Mouse (Mus musculus) forebrain, embryonic 11.5 days (tissue): ENCODE data around the gene Rrp12. TPM values are rescaled to one million over a fixed set of nuclear protein-coding genes. Genes with fewer than 3 reads are reported as not detected.

Experiments used
- ATAC-seq: fragments of 200-750 bp; cut with Nextera tagmentation; replicated peaks from 2 replicates; pipeline ENCODE4 v1.8.0; 2017; ENCODE audit warnings: moderate TSS enrichment; ENCODE audit not compliant: low FRiP score
- DNase-seq: peaks from one replicate; pipeline ENCODE4 v3.0.0-alpha.2; 2017; ENCODE audit warnings: low spot score
- H3K27ac ChIP-seq: fragments of 300-500 bp; sonication (generic); 2 replicates; pipeline ENCODE4 v1.5.1; 2014; ENCODE audit warnings: low read depth, low read length
- H3K27me3 ChIP-seq: fragments of 300-500 bp; sonication (generic); 2 replicates; pipeline ENCODE4 v1.6.1; 2014; ENCODE audit warnings: mild to moderate bottlenecking, low read length, mixed read lengths; ENCODE audit not compliant: control insufficient read depth, insufficient read depth
- H3K36me3 ChIP-seq: fragments of 300-500 bp; sonication (generic); 2 replicates; pipeline ENCODE4 v1.6.1; 2014; ENCODE audit warnings: mild to moderate bottlenecking, low read length, moderate library complexity, mixed read lengths; ENCODE audit not compliant: control insufficient read depth, insufficient read depth
- H3K4me1 ChIP-seq: fragments of 300-500 bp; sonication (generic); replicated peaks from 2 replicates; pipeline ENCODE4 v1.6.1; 2014; ENCODE audit warnings: low read length, mixed read lengths; ENCODE audit not compliant: control insufficient read depth, insufficient read depth
- H3K4me2 ChIP-seq: fragments of 300-500 bp; sonication (generic); 2 replicates; pipeline ENCODE4 v1.6.1; 2014; ENCODE audit warnings: low read depth, mild to moderate bottlenecking, low read length, moderate library complexity, mixed read lengths; ENCODE audit not compliant: severe bottlenecking
- H3K4me3 ChIP-seq: fragments of 300-500 bp; sonication (generic); 2 replicates; pipeline ENCODE4 v1.5.1; 2014; ENCODE audit warnings: low read depth, low read length
- H3K9ac ChIP-seq: fragments of 300-500 bp; sonication (generic); 2 replicates; pipeline ENCODE4 v1.6.1; 2014; ENCODE audit warnings: low read length
- H3K9me3 ChIP-seq: fragments of 300-500 bp; sonication (generic); 2 replicates; pipeline ENCODE4 v1.6.1; 2016; ENCODE audit warnings: low read length, mixed read lengths; ENCODE audit not compliant: control insufficient read depth
- WGBS: fragments of 180-500 bp; shearing (Covaris S2); extraction: QIAGEN DNeasy Blood & Tissue Kit; methylation state at CpG from one replicate; pipeline ENCODE4 v1.1.7; 2014; 5-methylcytosine and 5-hydroxymethylcytosine counted together
- polyA plus RNA-seq: library from polyadenylated mRNA; unstranded; fragments of >200 nt; fragmentation: Nextera tagmentation; extraction: Ambion mirVana; gene quantifications from 2 replicates; pipeline ENCODE4 v1.2.1, GENCODE M21; 2014

Rrp12 gene
- polyA plus RNA-seq, 1 experiment from 2014 or later, result 26.1 TPM

- H3K4me3 ChIP-seq, result no peak overlapping the region
- no peak overlapping the region for H3K27ac ChIP-seq
- no peak for ATAC-seq
- H3K9me3 ChIP-seq, result no peaks in the 10 kb centered on the region
- no peak for DNase-seq
- no peaks in the 10 kb centered on the region for H3K27me3 ChIP-seq
- H3K4me1 ChIP-seq, result no peaks in the 10 kb centered on the region
- H3K4me2 ChIP-seq, result no peak overlapping the region
- 87% methylated on average over 8 of the region's 8 CpGs for WGBS
- H3K36me3 ChIP-seq, result no peaks in the 10 kb centered on the region; the same call in 1 of the 2 replicates
- H3K9ac ChIP-seq, result no peak overlapping the region
Observed at GRCm38 (mm10) chr19:41866707-41867106, 29.3 kb downstream of the Rrp12 start.

- no peak overlapping the region for H3K4me3 ChIP-seq
- WGBS, result 77% methylated on average over 3 of the region's 3 CpGs
- no peak overlapping the region for H3K27ac ChIP-seq
- no peak overlapping the region for H3K4me2 ChIP-seq
- no peak overlapping the region for H3K9ac ChIP-seq
- no peaks in the 10 kb centered on the region for H3K9me3 ChIP-seq
- DNase-seq (no peak), ATAC-seq (no peak)
- H3K4me1 ChIP-seq, result no peaks in the 10 kb centered on the region
- H3K36me3 ChIP-seq, result no peaks in the 10 kb centered on the region; the same call in 1 of the 2 replicates
- no peaks in the 10 kb centered on the region for H3K27me3 ChIP-seq
Observed at GRCm38 (mm10) chr19:41857816-41858310, 38.1 kb downstream of the Rrp12 start.

- WGBS, result 91% methylated on average over 5 of the region's 5 CpGs
- H3K9ac ChIP-seq, result no peak overlapping the region
Observed at GRCm38 (mm10) chr19:41857086-41857762, 38.7 kb downstream of the Rrp12 start.

GRCm38 (mm10) chr19:41852423-41852822 is 43.5 kb downstream of the Rrp12 start:
- peaks cover 22% of the 10 kb centered on the region; the same call in 1 of the 2 replicates for H3K4me1 ChIP-seq
- H3K27me3 ChIP-seq, result no peaks in the 10 kb centered on the region
- no peak overlapping the region for H3K27ac ChIP-seq
- DNase-seq (no peak), ATAC-seq (no peak)
- 91% methylated on average over 4 of the region's 4 CpGs for WGBS
- H3K9ac ChIP-seq, result no peak overlapping the region
- no peak overlapping the region for H3K4me2 ChIP-seq
- H3K36me3 ChIP-seq, result no peaks in the 10 kb centered on the region
- H3K9me3 ChIP-seq, result no peaks in the 10 kb centered on the region
- no peak overlapping the region for H3K4me3 ChIP-seq

More at GRCm38 (mm10) chr19:41857086-41857762, 38.7 kb downstream of the Rrp12 start:
- Histone ChIP-seq H3K4me1 (no peaks in the 10 kb centered on the region), H3K4me3 (no peak overlapping the region), H3K27me3 (no peaks in the 10 kb centered on the region), H3K36me3 (no peaks in the 10 kb centered on the region; the same call in 1 of the 2 replicates), H3K4me2 (no peak overlapping the region), H3K27ac (no peak overlapping the region), H3K9me3 (no peaks in the 10 kb centered on the region)
- DNase-seq, result no peak
- no peak for ATAC-seq

GRCm38 (mm10) chr19:41850719-41851543 is 45.0 kb downstream of the Rrp12 start:
- no peaks in the 10 kb centered on the region for H3K9me3 ChIP-seq
- H3K27me3 ChIP-seq, result no peaks in the 10 kb centered on the region
- H3K4me3 ChIP-seq, result no peak overlapping the region
- peak overlapping the region; percentile 42 for H3K9ac ChIP-seq
- WGBS, result 12% methylated on average over 14 of the region's 14 CpGs
- DNase-seq, result peak; percentile 59
- H3K4me1 ChIP-seq, result peaks cover 25% of the 10 kb centered on the region; the same call in 1 of the 2 replicates
- H3K36me3 ChIP-seq, result no peaks in the 10 kb centered on the region
- H3K27ac ChIP-seq, result peak overlapping the region; percentile 80
- peak; percentile 20; the same call in 1 of the 2 replicates for ATAC-seq
- peak overlapping the region; percentile 41 for H3K4me2 ChIP-seq

- WGBS, result 7% methylated on average over 6 of the region's 6 CpGs
- ATAC-seq (no peak), DNase-seq (no peak)
- Histone ChIP-seq H3K4me2 (peak overlapping the region; percentile 41; the same call in 1 of the 2 replicates), H3K9ac (no peak overlapping the region; the same call in 1 of the 2 replicates), H3K4me3 (no peak overlapping the region), H3K36me3 (no peaks in the 10 kb centered on the region), H3K27me3 (no peaks in the 10 kb centered on the region), H3K9me3 (no peaks in the 10 kb centered on the region), H3K4me1 (peaks cover 26% of the 10 kb centered on the region; the same call in 1 of the 2 replicates), H3K27ac (peak overlapping the region; percentile 80)
Observed at GRCm38 (mm10) chr19:41850021-41850718, 45.8 kb downstream of the Rrp12 start.

GRCm38 (mm10) chr19:41847992-41848851 is 47.8 kb downstream of the Rrp12 start, which contains the start of gene Frat2:
TSS of gene Frat2 (minus strand) at chr19:41848132.
- 1% methylated on average over 65 of the region's 72 CpGs for WGBS
- ATAC-seq (peak; percentile 92), DNase-seq (peak; percentile 97)
- Histone ChIP-seq H3K27me3 (no peaks in the 10 kb centered on the region), H3K4me1 (peaks cover 26% of the 10 kb centered on the region; the same call in 1 of the 2 replicates), H3K36me3 (no peaks in the 10 kb centered on the region), H3K4me3 (peak within 1 kb of the TSS; percentile 83), H3K9me3 (no peaks in the 10 kb centered on the region), H3K27ac (peak within 1 kb of the TSS; percentile 81), H3K4me2 (peak within 1 kb of the TSS; percentile 93), H3K9ac (peak within 1 kb of the TSS; percentile 82)
